Mouse (Mus musculus) cerebellum, adult 2 months (tissue): ENCODE results near the gene Map4. TPM values are rescaled to one million over a fixed set of nuclear protein-coding genes. Genes with fewer than 3 reads are reported as not detected.

ENCODE experiments used
- DNase-seq, 2 experiments: peaks; one replicate each; pipeline ENCODE4 v3.0.0; 2021
- H3K27ac ChIP-seq: fragments of 200-500 bp; 2 replicates; pipeline ENCODE4 v1.5.1; 2012; ENCODE audit warnings: low read length, control low read depth, inconsistent platforms; ENCODE audit not compliant: insufficient read depth
- H3K27me3 ChIP-seq: fragments of 200-500 bp; 2 replicates; pipeline ENCODE4 v1.6.1; 2012; ENCODE audit warnings: inconsistent platforms, mild to moderate bottlenecking, low read length, moderate library complexity; ENCODE audit not compliant: control insufficient read depth, insufficient read depth
- H3K4me1 ChIP-seq: fragments of 200-500 bp; 2 replicates; pipeline ENCODE4 v1.6.1; 2011; ENCODE audit warnings: low read length; ENCODE audit not compliant: control insufficient read depth, insufficient read depth
- H3K4me3 ChIP-seq: fragments of 200-500 bp; replicated peaks from 2 replicates; pipeline ENCODE3; 2011; ENCODE audit warnings: mild to moderate bottlenecking, low read depth, low read length, control low read depth; ENCODE audit not compliant: insufficient read depth
- POLR2A ChIP-seq: fragments of 200-500 bp; IDR thresholded peaks from 2 replicates; pipeline ENCODE4 v1.6.1; 2011; ENCODE audit warnings: low read length, control low read depth, borderline replicate concordance; ENCODE audit not compliant: insufficient read depth
- WGBS: fragments of 180-500 bp; shearing (Covaris S2); methylation state at CpG from one replicate; pipeline ENCODE4 v1.1.7; 2018; 5-methylcytosine and 5-hydroxymethylcytosine counted together
- polyA plus RNA-seq: library from polyadenylated mRNA; depleted of rRNA; stranded (reverse); fragments of >200 nt; gene quantifications from 2 replicates; pipeline ENCODE4 v1.2.3, GENCODE M21; 2012; rRNA removed

Gene Map4
- polyA plus RNA-seq, 1 experiment: 576 TPM

DNA sequence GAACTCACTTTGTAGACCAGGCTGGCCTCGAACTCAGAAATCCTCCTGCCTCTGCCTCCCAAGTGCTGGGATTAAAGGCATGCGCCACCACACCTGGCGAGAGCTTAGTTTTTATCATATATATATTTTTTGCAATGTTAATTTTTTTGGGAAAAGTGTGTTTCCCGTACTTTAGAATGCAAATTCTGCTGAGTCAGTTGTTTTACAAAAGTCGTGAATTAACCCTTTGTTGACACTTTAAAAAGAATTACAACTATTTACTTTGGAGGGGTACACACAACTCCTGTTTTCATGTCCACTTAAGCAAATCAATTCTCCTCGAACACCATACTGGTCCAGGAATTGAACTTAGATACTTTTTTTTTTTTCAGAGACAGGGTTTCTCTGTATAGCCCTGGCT is 201.7 kb downstream of the Map4 start:
- Histone ChIP-seq H3K27ac (no peak overlapping the region), H3K4me1 (no peaks in the 10 kb centered on the region; the same call in 1 of the 2 replicates), H3K27me3 (no peaks in the 10 kb centered on the region), H3K4me3 (no peak overlapping the region)
- DNase-seq: no peak
- no peak for TF ChIP-seq POLR2A
- 56% methylated on average over 6 of the region's 6 CpGs for WGBS

Other genes starting within 250 kb of the Map4 start
- not detected in 2 replicates for gene Fbxw18, start 228.8 kb upstream of the Map4 start, polyA plus RNA-seq
- gene Fbxw26, start 185.4 kb upstream of the Map4 start, polyA plus RNA-seq: not detected in 2 replicates
- gene Fbxw27, start 140.8 kb upstream of the Map4 start, polyA plus RNA-seq: 0.18 TPM in 1 of 2 replicates, not detected in the other
- 0.20 and 0.33 TPM in 2 replicates for gene Spink8, start 119.2 kb upstream of the Map4 start, polyA plus RNA-seq
- 20.7 and 21.4 TPM in 2 replicates for gene Nme6, start 98.7 kb upstream of the Map4 start, polyA plus RNA-seq
- gene Camp, start 81.8 kb upstream of the Map4 start, polyA plus RNA-seq: 0.78 and 1.5 TPM in 2 replicates
- gene Cdc25a, start 55.9 kb upstream of the Map4 start, polyA plus RNA-seq: 9.2 and 9.6 TPM in 2 replicates
- 21.7 and 23.1 TPM in 2 replicates for gene Smarcc1, start 186.2 kb downstream of the Map4 start, polyA plus RNA-seq
- 154 and 155 TPM in 2 replicates for gene Dhx30, start 186.4 kb downstream of the Map4 start, polyA plus RNA-seq